Mouse (Mus musculus) neutrophil, adult 83 days (primary cell): ENCODE measurements around the gene Perm1. TPM values are rescaled to one million over a fixed set of nuclear protein-coding genes. Genes with fewer than 3 reads are reported as not detected.

Source experiments
- total RNA-seq, 2 experiments: library from RNA; stranded (reverse); gene quantifications; one replicate each; pipeline ENCODE4 v1.2.4; 2023

The Perm1 gene
- total RNA-seq = under 1 TPM in 1 of 2 experiments, not detected in 1; 0.09 TPM

GRCm38 (mm10) chr4:156215649-156216048 lies at the start of gene Perm1:
Perm1 (plus strand) TSS chr4:156215868.

GRCm38 (mm10) chr4:156197131-156197828 lies 18.4 kb upstream of the Perm1 start, which contains the start of gene Agrn:
Agrn (minus strand) TSS chr4:156197488.

GRCm38 (mm10) chr4:156200623-156201475 lies 14.8 kb upstream of the Perm1 start, which contains the start of gene Isg15:
Isg15 (minus strand) TSS chr4:156200818.

GRCm38 (mm10) chr4:156203001-156203412 lies 12.7 kb upstream of the Perm1 start, which contains the start of gene AW011738:
AW011738 (plus strand) TSS chr4:156203304.

GRCm38 (mm10) chr4:156234701-156235213 lies 19.1 kb downstream of the Perm1 start, which contains the start of gene Plekhn1:
Plekhn1 (minus strand) TSS chr4:156234857.

GRCm38 (mm10) chr4:156235808-156236533 lies 20.3 kb downstream of the Perm1 start, which contains the start of gene Noc2l:
Noc2l (plus strand) TSS chr4:156236010.

GRCm38 (mm10) chr4:156255078-156255839 lies 39.6 kb downstream of the Perm1 start, which contains the start of gene Samd11:
Samd11 (minus strand) TSS chr4:156255657.

Other genes starting within 250 kb of the Perm1 start
- gene B3galt6, start 223.2 kb upstream of the Perm1 start, total RNA-seq = 1 to 10 TPM; 2.5 TPM
- 100 to 1,000 TPM; 107 to 110 TPM for gene Sdf4, start 223.0 kb upstream of the Perm1 start, total RNA-seq
- gene Tnfrsf4, start 202.0 kb upstream of the Perm1 start, total RNA-seq = 1 to 10 TPM; 1.5 to 2.8 TPM
- gene Tnfrsf18, start 189.7 kb upstream of the Perm1 start, total RNA-seq = 1 to 10 TPM; 3.2 to 4.0 TPM
- gene Ttll10, start 156.5 kb upstream of the Perm1 start, total RNA-seq = not detected
- gene 9430015G10Rik, start 105.9 kb upstream of the Perm1 start, total RNA-seq = 10 to 100 TPM; 16.1 to 18.7 TPM
- gene Rnf223, start 85.4 kb upstream of the Perm1 start, total RNA-seq = under 1 TPM; 0.44 to 0.46 TPM
- gene Agrn, start 18.4 kb upstream of the Perm1 start, total RNA-seq = 10 to 100 TPM; 13.1 to 18.7 TPM
- gene Isg15, start 15.1 kb upstream of the Perm1 start, total RNA-seq = 10 to 100 TPM in 1 of 2 experiments, 1 to 10 TPM in 1; 6.9 to 14.9 TPM
- gene AW011738, start 12.6 kb upstream of the Perm1 start, total RNA-seq = 10 to 100 TPM in 1 of 2 experiments, 1 to 10 TPM in 1; 6.5 to 10.3 TPM
- 10 to 100 TPM; 15.6 to 18.2 TPM for gene Plekhn1, start 19.0 kb downstream of the Perm1 start, total RNA-seq
- gene Noc2l, start 20.1 kb downstream of the Perm1 start, total RNA-seq = 10 to 100 TPM; 26.6 to 31.4 TPM
- 1 to 10 TPM; 4.4 to 5.3 TPM for gene Samd11, start 39.8 kb downstream of the Perm1 start, total RNA-seq
- not detected for gene Vmn2r-ps159, start 115.2 kb downstream of the Perm1 start, total RNA-seq